Mouse (Mus musculus): ENCODE measurements at regions not wholly inside any gene's neighbourhood (a gene's known extent, or its start where the extent isn't known, plus 50 kb on each side); places are given as distances from the start of the nearest gene placed in this dataset.

- no peak for DNase-seq
These were observed 401.4 kb upstream of the Dcn start for GRCm38 (mm10) chr10:97078022-97078473.

GRCm38 (mm10) chr10:97079575-97079974, 399.8 kb upstream of the Dcn start:
- no peak for DNase-seq

GRCm38 (mm10) chr10:97087286-97087685, 392.1 kb upstream of the Dcn start:
- DNase-seq: no peak

DNA sequence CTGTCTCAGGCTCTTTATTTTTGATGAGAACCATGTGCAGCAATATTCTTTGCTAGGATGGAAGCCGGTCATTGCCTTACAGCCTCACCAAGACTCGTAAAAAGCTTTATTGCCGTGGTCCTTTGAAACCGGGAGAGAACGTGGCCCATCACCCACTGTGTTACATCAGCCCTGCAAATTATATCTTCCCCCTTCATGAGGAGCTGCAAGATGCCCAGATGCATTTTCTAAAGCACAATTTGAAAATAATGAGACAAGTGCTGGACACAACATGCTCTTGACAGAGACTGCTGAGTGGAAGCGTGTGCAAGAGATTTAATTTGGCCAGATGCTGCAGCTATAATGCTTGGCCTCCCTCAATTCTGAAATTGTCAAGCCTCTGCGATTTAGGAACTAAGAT, 389.2 kb upstream of the Dcn start:
- DNase-seq: no peak

DNA sequence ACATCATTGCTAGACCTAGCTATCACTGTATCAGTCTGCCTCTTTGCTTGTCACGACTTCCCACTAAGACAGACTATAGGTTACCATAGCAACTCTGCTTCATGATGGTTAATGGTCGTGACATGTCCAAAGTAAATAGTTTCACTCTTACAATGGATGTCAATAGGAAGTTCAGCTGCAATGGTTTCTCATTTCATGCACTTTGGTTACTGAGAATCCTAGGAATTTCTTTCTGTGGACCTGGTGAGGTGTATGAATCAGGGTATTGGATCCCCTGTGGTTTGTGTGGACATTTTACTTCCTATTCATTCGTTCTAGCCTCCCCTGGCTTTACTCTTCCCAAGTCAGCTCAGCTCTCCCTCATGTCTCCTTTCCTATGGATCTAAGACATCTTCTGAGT, 385.5 kb upstream of the Dcn start:
- no peak for DNase-seq

DNA sequence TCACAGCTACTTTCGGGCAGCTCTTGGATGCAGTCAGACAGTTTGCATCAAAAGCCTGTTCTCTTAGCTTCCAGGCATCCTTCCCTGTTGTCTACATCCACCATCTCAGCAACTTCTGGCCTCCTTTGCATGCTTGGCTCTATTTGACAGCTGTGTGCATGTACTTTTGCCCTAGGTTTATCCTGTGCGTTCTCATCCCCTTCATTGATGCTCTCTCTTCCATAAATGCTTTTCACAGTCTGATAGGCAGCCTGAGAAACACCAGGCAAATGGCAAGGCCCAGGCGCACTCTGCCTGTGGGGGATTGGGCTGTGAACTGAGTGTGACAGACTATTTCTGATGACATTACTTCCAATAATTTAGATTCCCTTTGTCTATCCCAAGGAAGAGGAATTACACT, 364.9 kb upstream of the Dcn start:
- no peak for DNase-seq

- DNase-seq: no peak
These were observed 356.7 kb upstream of the Dcn start for GRCm38 (mm10) chr10:97122693-97123092.

GRCm38 (mm10) chr10:97141561-97141960, 337.8 kb upstream of the Dcn start:
- DNase-seq: no peak

GRCm38 (mm10) chr10:97158561-97159395, 320.6 kb upstream of the Dcn start:
- no peak for DNase-seq

DNA sequence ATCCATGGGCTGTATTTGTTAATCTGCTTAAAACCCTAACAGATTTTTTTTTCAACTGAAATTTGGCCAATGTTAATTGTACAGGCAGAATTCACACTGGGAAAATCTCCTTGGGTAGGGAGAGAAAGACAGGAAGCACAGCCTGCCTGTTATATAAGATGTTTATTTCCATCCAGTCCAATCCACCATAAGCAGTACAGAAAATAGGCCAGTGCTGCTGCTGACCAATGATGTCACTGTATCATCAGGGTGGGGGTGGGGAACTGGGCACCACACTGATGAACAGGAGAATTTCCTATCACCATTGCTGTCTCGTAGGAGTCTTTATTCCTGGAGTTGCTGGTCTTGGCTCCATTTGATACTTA, 320.0 kb upstream of the Dcn start:
- no peak for DNase-seq

DNA sequence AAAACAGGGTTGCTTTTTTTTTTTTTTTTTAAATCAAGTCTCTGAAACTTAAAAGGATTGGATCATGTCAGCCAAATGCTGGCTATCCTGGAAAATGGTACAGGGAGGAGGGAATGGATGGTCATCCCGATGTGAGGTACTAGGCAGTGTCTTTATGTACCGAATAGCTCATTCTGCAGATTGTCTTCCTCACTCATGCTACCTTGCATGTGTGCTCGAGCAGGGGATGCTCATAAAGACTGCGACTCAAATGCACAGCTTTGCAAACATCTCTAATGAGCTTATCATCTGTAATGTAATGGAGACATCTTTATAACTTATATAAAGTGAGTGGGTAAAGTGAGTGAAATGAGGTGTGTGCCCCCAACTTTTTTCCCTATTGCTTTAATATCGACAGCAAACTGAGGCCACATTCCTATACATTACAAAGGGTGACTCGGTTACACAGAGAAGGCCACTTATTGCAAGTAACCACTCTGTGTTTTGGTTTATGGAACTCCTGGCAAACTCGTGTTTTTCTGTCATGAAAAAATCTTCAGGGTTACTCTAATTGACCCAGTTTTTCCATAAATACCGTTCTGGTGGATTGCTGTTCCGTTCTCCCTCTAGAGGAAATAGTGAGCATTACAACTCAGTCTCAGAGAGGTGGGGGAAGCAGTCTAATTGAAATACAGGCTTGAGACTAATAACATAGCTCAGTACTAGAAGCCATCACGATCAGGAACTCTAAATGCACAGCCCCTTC, 319.4 kb upstream of the Dcn start:
- no peak for DNase-seq

DNA sequence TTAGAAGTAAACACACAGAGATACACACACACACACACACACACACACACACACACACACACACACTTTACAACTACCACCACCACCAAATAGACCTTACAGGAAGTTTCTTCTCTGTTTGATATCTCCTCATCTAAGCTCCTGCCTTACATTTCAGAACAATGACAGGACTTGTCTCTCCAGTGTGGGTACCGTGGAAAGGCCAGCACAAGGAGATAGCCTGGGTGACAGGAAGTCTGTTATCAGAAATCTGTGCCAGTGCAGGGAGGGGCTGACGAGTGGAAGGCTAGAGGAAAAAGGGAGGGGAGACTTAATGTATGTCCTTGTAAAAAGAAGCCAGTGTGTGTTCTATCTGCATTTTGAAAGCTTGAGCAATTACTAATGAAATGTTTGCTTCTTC, 318.5 kb upstream of the Dcn start:
- DNase-seq: no peak

DNA sequence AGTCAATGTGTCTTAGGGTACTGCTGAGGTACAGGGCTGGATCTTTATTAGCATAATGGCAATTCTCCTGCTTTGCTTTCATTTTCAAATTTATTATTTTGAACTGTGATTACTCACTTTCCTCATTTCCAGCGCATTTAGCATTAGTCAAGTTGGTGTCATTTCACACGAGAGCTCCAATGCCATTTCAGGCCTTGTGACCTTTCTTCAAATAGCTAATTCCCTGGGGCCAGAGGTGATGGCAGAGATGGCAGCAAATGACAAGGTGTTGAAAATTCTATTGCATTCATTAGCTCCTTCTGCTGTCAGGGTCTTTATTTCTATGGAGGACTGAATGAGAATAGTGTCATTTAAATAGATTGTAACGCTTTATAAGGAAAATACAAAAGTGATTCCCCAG, 300.9 kb upstream of the Dcn start:
- DNase-seq: no peak

GRCm38 (mm10) chr10:97189696-97190095, 289.7 kb upstream of the Dcn start:
- no peak for DNase-seq

DNA sequence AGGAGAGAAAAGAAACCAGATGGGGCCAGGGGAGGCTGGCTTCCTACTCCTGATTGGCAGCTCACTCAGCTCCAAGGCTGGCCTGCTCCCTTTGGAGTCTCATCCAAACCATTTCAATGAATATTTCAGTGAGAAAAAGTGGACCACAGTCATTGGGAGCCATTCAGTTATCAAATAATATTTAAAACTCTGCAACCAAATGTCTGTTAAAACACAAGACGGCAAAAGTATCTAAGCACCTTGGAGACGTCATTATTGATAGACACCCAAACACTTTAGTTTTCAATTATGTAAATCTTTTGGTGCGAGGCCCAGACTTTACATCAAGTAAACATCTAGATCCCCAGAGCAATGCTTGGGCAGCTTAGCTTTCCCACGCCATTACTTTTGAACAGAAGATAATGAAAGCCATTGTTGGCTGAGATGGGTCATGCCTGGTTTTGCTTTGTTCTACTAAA, 268.1 kb upstream of the Dcn start:
- DNase-seq: no peak

- DNase-seq: no peak
These were observed 267.5 kb upstream of the Dcn start for GRCm38 (mm10) chr10:97211785-97212398.

GRCm38 (mm10) chr10:97219474-97219873, 259.9 kb upstream of the Dcn start:
- DNase-seq: peak; percentile 33

GRCm38 (mm10) chr10:97220431-97220830, 259.0 kb upstream of the Dcn start:
- no peak for DNase-seq

DNA sequence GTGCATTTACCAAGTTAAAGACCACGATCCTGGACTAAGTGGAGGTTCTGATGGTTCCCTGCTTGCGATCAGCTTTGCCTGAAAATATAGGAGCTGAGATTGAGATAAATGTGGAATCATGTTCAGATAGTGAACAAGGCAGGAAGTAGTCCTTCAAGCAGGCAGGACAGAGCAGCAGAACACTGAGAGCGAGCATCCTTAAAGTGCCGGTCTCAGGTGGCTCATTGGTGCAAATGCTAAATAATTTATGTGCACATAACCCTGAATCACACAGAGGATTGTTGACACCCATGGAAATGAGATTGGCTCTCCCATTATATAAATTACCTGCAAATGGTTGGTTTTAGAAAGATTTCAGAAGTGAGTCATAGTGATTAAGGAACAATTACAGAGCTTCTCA, 243.8 kb upstream of the Dcn start:
- no peak for DNase-seq

DNA sequence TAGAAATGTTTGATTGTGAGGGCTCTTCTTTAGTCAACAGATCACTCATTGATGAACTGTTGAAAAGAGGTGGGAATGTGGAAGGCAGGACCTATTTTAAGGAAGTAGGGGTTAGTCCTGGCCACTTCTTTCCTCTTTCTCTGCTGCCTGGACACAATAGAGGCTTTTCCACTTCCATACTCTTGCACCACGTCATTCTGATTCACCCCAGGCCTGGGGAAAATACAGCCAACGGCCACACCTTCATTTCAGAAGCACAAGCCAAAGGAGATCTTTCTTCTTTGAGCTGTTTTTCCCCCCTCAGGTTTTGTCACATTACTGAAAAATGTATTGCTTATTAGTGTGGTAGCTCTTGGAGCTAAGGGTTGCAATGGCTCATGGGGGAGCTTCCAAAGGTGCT, 237.9 kb upstream of the Dcn start:
- DNase-seq: no peak

DNA sequence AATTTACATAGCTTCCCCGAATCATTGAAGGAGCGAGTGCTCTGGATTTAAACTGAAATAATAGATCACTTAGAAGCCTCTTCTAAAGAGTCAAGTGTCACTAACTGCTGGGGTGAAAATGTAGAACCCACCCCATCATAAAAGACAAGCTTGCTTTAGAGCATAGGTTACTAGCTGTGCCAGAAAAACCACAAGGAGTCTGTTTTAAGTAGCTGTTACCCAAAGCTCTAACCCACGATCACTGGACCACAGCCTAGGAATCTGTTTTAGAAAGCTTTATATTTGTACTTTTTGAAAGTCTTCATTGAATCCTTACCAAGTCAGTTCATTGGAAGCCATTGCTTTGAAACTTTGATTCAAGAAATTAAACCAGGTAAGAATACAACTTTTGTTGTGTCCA, 233.7 kb upstream of the Dcn start:
- no peak for DNase-seq

DNA sequence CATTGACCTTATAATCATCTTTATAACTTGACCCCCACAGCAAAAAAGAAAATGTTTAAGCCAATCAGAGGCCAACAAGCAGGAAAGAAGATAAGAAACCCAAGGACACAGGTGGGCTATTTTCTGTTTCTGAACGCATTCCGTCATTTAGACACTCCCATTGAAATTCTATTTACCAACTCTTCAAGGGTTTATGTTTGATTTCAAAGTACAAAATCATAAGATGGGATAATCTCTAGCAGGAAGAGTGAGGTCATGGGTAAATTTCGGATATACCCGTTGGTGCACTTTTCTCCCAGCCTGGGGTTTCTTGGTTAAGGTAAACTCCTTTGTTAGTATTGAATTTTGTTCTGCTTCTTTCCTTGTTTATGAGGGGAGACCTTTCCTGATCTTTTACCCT, 230.9 kb upstream of the Dcn start:
- DNase-seq: no peak

DNA sequence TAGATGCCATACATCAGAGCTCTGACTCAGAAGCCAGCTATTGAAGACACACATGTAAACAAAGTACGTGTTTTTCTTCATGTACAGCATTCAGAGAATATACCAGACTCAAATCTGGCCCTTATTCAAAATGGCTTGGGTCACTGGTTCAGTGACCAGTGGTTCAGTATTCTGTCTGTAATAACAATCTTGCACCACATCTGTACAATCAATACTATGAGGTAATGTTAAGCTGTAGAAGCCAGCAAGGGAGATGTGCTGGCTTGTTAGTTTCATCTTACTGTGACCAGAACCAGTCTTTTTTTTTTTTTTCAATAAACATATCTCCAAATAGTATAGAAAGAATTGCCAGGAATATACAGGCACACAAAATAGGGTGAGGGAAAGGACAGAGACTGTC, 229.6 kb upstream of the Dcn start:
- no peak for DNase-seq
